Mouse (Mus musculus) right cerebral cortex, adult 18-20 months (tissue): Measurements from ENCODE around the gene Ncam1.

Experiments
- DNase-seq: peaks from one replicate; pipeline ENCODE4 v3.0.0; 2022; ENCODE audit warnings: mixed read lengths

Gene Ncam1

DNA sequence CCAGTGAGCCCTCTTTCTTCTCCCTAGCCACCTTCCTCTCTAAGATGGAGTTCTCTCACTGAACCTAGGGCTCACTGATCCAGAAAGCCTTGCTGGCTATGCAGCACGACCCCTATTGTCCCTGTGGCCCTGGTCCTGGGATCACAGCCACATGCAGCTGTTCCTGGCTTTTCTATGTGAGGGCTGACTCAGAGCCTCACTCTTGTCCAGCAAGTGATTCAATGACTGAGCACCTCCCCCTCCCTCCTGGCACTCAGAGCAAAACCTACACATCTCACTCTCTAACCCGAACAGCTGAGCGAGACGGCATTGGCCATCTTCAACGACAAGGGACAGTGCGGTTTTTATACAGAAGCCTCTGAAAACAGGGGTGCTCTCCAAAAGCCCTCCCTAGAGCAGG is 260.9 kb downstream of the Ncam1 start:
- peak; percentile 34 for DNase-seq

GRCm38 (mm10) chr9:49536593-49536992 is 262.1 kb downstream of the Ncam1 start:
- no peak for DNase-seq

DNA sequence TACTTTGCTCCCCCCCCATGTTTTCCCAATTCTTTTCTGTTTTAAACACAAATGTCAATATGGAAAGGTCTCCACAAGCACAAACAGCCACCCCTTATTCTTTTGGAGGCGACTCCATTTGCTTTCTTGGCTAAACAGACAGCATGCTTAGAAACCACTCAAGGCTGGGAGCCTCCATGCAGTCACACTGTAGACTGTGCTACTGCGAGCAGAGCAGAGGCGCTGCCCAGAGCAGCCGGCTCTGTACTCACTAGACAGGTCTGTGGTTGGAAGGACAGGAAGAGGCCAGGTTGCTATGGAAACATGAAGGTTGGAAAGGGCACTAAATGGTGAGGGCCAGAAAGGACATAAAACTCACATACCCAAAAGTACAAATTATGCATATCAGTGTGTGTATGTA is 263.8 kb downstream of the Ncam1 start:
- DNase-seq: no peak

GRCm38 (mm10) chr9:49533912-49534491 is 264.7 kb downstream of the Ncam1 start:
- DNase-seq: no peak

DNA sequence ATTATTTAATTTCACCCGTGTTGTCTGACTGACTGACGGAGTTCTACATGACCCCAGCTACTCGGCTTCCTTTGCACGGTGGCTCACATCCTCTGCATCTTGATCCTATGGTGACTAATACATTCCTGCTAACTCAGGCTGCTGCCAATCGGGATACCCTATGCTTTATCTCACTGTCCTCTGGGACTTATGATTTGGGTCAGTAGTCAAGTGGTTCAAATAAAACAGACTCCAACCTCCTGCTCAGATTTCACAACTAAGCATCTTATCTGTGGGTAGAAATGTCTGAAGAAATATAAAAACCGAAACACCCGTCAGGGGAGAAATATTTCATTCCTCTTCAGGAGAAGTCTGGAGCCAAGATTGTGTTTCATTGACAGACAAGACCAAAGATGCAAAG is 265.3 kb downstream of the Ncam1 start:
- no peak for DNase-seq

DNA sequence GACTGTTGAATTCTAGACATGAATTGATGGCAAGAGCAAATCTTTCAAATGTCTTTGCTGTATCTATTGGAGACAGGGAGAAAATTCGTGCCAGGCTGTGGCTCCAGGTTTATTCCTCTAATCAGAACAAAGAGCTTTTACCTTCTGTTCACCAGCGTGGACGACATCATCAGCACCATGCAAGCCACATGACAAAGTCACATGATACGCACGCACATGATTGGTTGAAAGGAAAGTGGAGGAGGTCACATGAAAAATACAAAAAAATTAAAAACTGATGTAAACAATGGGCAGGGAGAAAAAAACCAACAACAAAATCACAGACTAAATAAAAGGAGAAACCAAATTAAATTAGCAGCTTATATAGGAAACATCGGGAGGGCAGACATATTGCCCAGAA is 266.9 kb downstream of the Ncam1 start:
- DNase-seq: no peak

DNA sequence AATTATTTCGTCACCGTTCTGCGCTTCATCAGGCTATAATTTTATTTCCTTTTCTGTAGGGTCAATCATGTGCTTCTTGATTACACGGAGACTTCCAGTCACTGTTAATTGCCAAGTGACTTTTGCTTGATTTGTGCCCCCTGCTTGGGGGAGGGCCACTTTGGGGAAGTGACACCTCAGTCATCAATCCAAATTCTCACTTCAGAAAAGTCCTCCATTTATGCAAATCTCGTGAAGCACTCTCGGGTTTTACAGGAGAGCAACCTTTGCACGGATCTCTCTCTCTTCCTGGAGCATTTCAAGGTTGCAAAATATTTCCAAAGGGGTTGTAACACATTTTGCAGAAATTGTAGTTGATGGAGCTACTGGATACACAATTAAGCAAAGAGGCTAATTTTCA is 267.5 kb downstream of the Ncam1 start:
- no peak for DNase-seq

GRCm38 (mm10) chr9:49530739-49531138 is 268.0 kb downstream of the Ncam1 start:
- DNase-seq: no peak

DNA sequence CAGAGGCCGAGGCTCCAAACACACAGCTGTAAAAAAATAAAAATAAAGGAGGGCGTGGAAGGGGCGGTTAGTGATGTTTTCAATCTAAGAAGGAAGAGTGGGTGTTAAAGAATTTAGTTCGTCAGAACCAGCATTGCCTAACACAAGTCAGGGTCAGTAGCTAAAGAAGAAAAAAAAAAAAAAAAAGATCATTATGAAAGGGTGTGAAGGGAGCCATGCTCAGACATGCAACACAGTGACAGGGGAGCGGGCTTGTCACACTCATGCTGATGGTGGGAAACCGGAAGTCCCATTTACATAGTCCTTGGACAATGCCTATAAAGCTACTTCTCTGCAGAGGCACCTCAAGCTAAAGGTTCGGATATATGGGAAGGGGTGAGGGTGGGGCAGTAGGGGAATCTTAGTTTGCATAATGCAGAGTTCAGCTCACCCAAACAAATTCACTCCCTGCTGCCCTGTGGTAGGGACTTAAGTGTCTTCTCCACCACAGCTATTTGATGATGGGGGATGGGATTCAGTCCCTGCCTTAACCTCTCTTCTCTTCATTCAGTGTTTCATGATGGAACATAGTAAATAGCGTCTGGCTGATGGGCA is 269.3 kb downstream of the Ncam1 start:
- DNase-seq: no peak

- peak; percentile 25 for DNase-seq
Measured at GRCm38 (mm10) chr9:49528943-49529342, 269.8 kb downstream of the Ncam1 start.

GRCm38 (mm10) chr9:49528026-49528425 is 270.7 kb downstream of the Ncam1 start:
- no peak for DNase-seq

- peak; percentile 21 for DNase-seq
Measured at GRCm38 (mm10) chr9:49527340-49527739, 271.4 kb downstream of the Ncam1 start.

GRCm38 (mm10) chr9:49524721-49525120 is 274.0 kb downstream of the Ncam1 start:
- DNase-seq: peak; percentile 24

DNA sequence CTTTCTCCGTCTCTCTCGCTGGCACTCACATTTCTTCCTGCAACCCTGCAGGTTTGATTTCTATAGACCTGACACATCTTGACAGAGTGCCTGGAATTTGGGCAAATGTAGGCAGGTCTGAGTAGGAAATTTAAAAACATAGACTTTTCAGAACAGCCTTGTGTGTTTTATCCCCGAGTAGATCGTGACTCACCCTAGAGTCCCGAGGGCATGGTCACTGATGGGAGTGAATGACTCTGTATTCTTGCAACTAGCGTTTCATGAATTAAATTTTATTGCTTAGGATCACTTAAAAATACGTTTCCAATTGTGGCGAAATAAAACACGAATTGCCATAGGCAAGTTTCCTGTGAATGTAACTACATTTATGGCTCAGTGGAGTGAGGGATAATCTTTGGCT is 274.8 kb downstream of the Ncam1 start:
- DNase-seq: no peak

DNA sequence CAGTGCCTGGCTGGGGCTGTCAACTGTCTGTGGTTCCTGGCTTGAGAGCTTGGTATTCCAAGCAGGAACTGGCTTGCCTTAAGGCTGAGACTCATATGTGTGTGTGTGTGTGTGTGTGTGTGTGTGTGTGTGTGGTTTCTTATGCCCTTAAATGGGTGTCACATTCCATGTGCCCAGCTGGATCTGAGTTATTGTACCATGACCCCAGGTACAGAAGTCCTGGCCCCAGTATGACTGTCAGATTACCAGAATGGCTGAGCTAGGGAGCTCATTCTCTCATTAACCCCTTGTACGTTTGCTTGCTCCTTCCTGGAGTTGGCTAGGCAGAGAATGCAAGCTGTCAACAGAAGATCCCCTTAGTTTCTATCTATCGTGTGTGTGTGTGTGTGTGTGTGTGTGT is 284.4 kb downstream of the Ncam1 start:
- DNase-seq: no peak

DNA sequence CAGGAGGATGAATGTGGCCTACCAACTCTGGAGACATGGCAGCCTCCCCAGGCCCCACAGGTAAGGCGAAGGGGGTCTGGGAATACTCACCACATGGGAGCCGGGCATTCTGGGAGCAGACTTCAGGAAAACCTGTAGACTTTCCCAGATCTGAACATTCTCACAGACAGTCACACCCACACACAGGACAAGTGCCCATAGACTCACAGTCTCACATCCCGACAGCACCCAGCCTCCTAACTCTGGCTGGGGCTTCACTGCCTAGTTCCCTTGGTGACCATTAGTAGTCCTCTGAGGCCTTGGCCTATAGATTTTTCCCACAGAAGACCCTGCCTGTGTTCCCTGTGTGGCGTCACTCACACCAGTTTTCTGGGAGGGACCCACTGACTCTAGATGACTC is 288.1 kb downstream of the Ncam1 start:
- DNase-seq: no peak

- no peak for DNase-seq
Measured at GRCm38 (mm10) chr9:49509628-49510027, 289.1 kb downstream of the Ncam1 start.

DNA sequence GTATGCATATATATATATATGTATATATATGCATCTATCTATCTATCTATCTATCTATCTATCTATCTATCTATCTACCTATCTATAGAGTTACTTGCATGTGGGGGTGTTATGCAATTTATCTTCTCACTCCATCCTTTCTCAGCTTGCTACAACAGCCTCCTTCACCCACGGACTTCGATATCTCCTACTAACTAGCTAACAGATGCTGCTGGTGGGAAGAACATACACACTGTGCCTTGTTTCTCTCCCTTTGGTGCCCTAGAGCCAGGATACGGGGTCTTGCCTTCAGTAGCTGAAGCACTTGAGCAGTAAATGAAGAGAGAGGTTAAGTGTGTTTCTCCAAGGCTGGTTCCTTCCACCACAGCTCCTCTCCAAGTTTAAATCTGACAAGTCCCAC is 289.6 kb downstream of the Ncam1 start:
- DNase-seq: peak; percentile 25

- DNase-seq: no peak
Measured at GRCm38 (mm10) chr9:49507829-49508585, 290.7 kb downstream of the Ncam1 start.

- DNase-seq: no peak
Measured at GRCm38 (mm10) chr9:49504658-49505057, 294.1 kb downstream of the Ncam1 start.

DNA sequence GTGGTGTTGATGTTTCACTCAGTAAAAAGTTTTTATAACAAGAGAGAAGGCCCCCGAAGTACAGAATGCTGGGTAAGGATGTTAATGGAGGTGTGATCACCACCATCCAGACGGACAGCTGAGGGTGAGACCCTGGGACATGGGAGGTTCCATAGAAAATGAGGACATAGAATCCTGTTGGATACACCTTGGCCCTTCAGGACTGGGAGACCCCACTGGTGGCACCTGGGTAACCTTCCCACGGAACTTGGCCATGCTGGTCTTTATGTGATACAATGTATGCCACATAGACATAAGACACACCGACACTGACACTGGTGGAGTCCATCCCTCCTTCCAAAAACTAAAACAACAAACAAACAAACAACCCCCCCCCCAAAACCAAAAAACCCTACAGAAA is 296.5 kb downstream of the Ncam1 start:
- no peak for DNase-seq

GRCm38 (mm10) chr9:49499878-49500277 is 298.8 kb downstream of the Ncam1 start:
- no peak for DNase-seq

- peak; percentile 46 for DNase-seq
Measured at GRCm38 (mm10) chr9:49493979-49494649, 304.6 kb downstream of the Ncam1 start.

GRCm38 (mm10) chr9:49490609-49491008 is 308.1 kb downstream of the Ncam1 start:
- DNase-seq: peak; percentile 42
